Mouse (Mus musculus): ENCODE measurements around the gene Cpt1b. TPM values are rescaled to one million over a fixed set of nuclear protein-coding genes. Genes with fewer than 3 reads are reported as not detected.

The Cpt1b gene
- total RNA-seq, 4 experiments from 2014 or later, result 1.2 to 2.2 (median 1.5) TPM

DNA sequence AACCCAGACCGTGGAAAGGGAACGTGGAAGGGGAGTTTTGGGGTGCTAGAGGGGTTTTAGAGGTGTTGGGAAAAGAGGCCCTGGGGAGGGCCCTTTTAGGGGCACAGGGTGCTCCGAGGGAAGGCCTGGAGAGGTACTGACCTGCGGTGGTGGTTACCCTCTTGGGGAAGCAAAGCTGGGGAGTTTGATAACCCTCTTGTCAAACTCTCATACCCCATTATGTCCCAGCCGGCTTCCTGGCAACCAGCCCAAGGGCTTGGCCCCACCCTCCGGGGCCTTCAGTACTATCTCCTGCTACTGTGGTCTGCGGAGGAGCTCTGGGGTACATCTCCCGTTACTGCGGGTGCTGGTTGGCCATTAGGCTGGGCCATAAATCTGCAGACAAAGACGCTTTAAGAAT is 46.2 kb downstream of the Cpt1b start:
- no peak for DNase-seq (ENCODE audit: low spot score in 2 of 2)

DNA sequence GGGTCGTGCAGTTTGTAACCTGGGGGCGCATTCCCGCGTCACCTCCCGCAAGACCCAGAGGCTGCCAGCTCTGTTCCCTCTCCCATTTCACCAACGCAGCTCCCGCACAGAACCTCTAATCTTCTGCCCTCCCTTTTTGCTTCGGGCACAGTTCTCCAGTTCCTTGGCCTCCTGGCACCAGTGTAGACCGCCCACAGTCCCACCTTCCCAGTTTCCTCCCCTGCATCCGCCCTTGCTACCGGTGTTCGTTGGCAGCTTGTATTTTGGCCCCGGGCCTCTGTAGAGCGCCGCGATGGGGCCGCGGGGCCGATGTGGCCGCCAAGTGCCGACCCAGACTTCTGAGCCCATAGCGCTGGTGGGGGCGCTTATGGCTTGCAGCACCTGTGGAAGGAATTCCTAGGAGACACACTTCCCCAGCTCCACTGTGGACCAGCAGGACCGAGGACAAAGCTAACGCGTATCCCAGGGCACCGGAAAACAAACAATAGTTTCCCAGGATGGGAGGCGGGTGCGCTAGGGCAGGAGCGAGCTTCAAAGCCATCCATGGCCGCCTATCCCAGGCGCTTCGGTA is 46.7 kb downstream of the Cpt1b start, which contains the start of gene Odf3b:
Odf3b (minus strand) TSS at position 452 of the 571 bp plus-strand sequence.
- no peak for DNase-seq (ENCODE audit: low spot score in 2 of 2)

DNA sequence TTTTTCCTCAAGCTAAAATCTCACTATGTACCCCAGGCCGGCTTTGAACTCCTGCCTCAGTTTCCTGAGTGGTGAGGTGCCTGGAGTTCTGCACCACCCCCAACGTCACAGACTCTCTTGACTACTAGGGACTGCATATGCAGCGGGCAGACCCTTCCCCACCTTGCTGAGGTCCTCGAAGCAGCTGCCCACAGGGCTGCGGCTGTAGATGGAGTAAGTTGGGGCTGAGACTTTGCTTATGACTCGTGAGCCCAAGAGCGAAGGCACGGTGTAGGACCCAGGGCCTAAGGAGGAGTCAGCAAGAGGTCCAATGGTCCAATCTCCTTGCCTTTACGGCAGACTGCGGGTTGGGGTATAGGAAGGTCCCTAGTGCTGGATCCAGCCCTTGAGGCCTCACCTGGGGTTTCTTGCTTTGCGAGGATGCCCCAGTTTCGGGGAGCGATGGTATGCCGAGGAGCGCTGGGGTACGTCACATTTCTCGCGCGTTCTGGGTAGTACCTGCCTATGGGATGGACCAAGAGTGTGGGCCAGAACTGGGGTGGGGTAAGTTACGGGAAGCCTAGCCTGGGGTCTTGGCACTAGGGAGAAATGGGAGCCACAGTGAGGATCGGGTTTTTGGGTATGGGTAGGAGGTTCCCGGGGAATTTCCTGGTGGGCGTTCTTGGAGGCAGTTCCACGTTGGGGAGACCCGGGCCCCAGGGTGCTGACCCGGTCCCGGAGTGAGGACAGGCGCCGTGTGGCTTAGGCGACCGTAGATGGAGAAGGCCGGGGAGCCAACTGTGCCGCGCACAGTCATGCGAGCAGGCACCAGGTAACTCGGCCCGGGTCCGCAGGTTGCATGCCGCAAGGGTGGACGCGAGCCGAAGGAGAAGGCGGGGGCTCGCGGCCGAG is 47.5 kb downstream of the Cpt1b start:
- DNase-seq (ENCODE audit: low spot score in 2 of 2), result no peak

DNA sequence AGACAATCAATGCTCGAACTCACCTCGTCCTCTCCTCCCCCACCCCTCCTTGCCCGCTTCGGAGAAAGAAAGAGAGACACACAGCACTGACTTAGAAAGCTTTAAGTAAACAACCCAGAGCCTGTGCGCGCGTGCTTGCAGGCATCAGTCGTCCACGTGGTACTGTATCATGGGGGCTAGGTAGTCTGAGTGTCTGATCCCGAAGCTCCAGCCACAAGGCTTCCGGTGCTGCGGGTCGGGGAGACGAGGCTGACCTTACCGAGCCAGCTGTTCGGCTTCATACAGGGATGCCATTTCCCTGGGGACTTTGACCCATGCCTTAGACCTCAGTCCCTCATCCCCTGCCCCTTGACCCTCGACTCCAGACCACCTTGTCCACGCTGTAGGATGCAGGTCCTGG is 48.3 kb downstream of the Cpt1b start:
- DNase-seq (ENCODE audit: low spot score in 2 of 2), result no peak

DNA sequence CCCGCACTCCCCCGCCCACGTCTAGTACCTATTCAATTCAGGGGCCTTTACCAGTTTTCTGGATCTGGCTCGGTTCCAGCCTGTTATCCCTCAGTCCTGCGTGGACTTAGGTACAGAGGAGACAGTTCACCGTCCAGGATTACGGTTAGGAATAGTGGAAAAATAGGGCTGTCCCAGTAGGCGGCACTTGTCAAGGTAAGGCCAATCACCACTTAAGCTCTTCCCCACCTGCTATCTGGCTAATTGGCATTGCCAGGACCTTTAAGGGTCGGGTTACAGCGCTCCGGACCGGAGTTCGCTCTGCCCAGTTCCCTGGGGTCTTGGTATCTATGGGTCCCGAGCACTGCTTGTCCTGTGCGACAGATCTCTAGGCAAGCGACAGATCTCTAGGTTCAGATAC is 48.7 kb downstream of the Cpt1b start, which contains the start of gene Tymp:
Tymp (minus strand) TSS at position 83 of the 400 bp plus-strand sequence.
- no peak for DNase-seq (ENCODE audit: low spot score in 2 of 2)

DNA sequence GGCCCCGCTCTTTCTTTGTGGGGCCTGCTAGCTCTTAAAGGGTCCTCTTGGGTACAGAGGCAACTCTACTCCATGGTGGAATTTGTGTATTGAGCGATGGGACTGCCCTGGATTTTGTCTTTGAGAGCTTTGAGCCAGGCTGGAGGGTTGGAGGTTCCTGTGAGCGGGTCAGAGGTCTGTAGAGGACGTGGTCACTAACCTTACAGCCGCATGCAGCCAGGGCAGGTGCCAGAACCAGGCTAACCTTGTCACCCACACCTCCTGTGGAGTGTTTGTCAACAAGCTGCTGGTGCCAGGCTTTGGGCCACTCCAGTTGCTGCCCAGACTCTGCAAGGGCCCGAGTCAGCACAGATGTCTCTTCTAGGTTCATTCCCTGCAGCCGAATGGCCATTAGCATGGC is 49.6 kb downstream of the Cpt1b start:
- peak in 1 of 2 experiments; percentile 10 for DNase-seq (ENCODE audit: low spot score in 2 of 2)

DNA sequence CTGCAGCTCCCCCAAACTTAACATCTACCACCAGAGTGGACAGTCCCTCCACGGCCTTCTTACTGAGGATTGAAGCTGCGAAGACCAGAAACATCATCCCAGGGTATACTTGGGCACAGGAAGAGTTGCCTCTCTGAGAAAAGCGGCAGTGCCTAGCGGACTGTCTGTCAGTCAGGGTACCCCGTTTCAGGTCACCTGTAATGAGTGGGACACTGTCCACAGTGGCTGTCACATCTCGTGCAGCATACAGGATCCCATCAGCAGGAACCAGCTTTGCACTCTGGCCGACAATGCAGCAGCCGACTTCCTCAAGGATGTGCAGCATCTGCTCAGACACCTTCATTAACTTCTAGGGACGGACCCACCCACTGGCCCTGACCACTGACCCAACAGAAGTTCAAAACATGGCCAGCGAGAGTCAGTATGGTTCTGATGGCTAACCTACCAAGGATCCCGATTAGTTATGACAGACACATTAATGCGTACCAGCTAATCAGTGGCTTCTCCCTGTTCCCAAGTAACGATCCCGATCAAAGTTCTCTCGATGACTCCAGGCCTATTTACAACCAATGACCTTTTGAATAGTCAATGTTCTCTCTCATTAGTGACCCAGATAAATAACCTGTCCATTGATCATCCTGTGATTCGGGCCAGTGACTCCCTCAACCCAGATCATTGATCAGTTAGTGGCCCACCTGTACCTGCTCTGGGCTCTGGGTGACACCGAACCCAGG is 50.7 kb downstream of the Cpt1b start:
- no peak for DNase-seq (ENCODE audit: low spot score in 2 of 2)

DNA sequence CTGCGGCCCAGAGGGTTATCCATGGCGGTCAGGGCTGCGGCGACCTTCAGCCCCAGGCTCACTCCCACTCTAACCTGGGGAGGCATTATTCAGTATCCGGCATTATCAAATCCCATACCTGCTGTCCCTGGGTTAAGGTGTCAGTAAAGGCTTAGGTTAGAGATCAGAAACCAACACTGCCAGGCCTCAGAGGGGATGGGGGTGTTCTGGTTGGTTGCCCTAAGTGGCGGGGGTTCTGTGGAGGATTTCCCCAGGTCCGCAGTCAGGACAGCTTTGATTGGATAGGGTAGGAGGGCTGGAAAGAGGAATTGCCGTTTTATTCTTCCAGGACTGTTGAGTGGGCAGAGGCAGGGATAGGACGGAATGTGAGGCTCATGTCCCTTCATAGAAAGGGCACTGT is 51.3 kb downstream of the Cpt1b start:
- no peak for DNase-seq (ENCODE audit: low spot score in 2 of 2)

DNA sequence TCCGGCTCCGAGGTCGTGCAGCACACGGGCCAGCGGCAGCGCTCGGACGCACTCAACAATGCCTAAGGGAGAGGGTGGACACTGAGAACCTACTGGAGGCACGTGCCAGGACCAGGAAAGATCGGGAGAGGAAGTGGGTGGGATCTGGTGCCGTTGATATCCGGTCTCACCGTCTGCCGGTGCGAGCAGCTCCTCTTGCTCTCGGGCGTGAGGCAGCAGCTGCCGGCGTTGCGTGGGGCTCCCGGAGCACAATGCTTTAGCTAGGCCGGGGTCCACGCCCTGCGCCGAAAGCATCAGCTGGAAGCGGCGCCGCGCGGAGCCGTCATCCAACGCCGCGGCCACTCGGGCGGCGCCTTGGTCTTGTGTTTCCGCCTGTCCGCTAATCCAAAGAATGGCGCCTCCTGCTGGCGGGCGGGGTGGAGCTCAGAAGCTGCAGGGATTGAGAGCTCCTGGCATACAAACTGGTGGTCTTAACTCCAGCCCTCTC is 51.9 kb downstream of the Cpt1b start, which contains the start of gene Sco2:
Sco2 (minus strand) TSS at position 85 of the 487 bp plus-strand sequence.
- peak; percentile 85 to 95 for DNase-seq (ENCODE audit: low spot score in 2 of 2)

DNA sequence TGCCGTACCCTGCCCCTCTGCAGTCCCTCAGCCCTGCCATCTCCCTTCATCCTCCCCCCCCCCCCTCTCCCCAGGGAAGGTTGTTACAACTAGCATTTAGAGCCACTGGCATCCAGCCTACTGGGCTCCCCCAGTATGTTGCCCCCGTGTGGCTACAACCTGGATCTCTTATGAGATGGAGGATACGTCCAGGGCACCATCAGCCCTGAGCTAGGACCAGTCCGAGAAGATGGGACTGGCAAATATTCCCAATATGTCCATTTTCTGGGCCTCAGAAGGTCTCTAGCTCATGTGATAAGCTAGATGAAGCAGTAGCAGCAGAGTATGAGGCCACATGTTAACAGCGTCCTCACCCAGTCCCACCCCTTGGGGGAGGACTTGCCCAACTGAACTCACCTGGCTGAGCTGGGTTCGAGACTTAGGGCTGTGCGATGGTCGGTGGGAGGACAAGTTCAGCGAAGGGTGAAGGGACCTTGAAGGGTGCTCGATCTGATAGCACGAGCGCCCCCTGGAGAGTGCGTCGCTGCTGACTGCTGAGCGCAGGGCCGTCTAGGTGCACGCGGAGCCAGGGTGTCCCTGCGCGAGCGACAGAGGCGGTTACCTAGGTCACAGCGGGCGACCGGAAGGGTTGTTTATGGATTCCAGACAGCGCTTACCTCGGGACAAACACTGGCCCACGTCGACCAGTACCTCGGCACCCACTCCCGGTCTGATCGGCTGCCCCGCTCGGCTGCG is 52.5 kb downstream of the Cpt1b start:
- DNase-seq (ENCODE audit: low spot score in 2 of 2), result peak; percentile 70 to 75

DNA sequence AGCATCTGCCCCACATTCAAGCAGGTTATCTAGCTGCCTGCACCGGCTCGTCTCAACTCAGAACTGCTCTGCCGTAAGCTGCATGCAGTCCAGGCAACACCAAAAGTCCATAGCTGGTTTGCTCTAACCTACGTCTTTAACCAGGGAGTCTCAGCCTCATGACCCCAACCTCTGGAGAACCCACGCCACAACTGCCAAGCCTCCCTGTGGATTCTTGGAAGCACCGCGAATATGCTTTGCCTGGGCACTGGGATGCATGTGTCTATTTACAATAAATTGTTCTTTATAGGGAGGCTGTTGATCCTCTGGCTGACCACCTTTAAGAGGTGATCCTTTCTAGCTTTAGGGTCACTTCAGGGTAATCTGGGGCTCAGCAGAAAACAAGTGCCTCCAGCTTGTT is 53.1 kb downstream of the Cpt1b start:
- no peak for DNase-seq (ENCODE audit: low spot score in 2 of 2)

DNA sequence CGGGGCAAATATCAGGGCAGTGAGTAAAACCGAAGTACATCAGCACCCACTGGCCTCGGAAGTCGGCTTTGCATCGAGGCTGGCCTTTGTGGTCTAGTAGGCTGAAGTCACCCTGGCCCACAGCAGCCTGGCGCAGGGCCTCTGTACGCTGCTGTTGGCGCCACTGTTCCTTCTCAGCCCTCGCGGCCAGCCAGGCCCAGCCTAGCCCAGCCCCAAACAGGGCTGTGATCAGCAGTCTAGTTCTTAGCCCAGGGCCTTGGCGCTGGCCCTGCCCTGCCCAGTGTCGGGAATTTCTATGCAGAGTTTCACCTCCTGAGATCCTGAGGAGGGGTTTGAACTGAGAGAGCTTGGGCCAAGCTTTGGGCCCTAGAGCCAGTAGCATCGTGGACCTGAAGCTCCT is 53.6 kb downstream of the Cpt1b start:
- DNase-seq (ENCODE audit: low spot score in 2 of 2), result no peak

Other genes with a start within 250 kb of the Cpt1b start
- gene Plxnb2, start 245.1 kb downstream of the Cpt1b start, total RNA-seq (2022), result 10 to 100 TPM; 42.6 to 60.9 (median 54.8) TPM
- 10 to 100 TPM; 46.2 to 59.3 (median 50.7) TPM for gene Dennd6b, start 229.4 kb downstream of the Cpt1b start, total RNA-seq (2022)
- 100 to 1,000 TPM; 150 to 165 (median 161) TPM for gene Ppp6r2, start 214.3 kb downstream of the Cpt1b start, total RNA-seq (2022)
- gene Sbf1, start 110.6 kb downstream of the Cpt1b start, total RNA-seq (2022), result 100 to 1,000 TPM; 230 to 240 (median 238) TPM
- gene Adm2, start 103.1 kb downstream of the Cpt1b start, total RNA-seq (2022), result not detected
- not detected for gene Miox, start 91.5 kb downstream of the Cpt1b start, total RNA-seq (2022)
- gene Lmf2, start 70.2 kb downstream of the Cpt1b start, total RNA-seq (2022), result 10 to 100 TPM; 15.7 to 22.6 (median 19.9) TPM
- gene Ncaph2, start 70.1 kb downstream of the Cpt1b start, total RNA-seq (2022), result 100 to 1,000 TPM in 3 of 4 experiments, 10 to 100 TPM in 1; 98.3 to 110 (median 107) TPM
- 10 to 100 TPM; 23.2 to 28.0 (median 26.8) TPM for gene Sco2, start 52.0 kb downstream of the Cpt1b start, total RNA-seq (2022)
- gene Tymp, start 48.8 kb downstream of the Cpt1b start, total RNA-seq (2022), result 1 to 10 TPM in 2 of 4 experiments, under 1 TPM in 2; 0.57 to 1.4 (median 0.90) TPM
- 1 to 10 TPM; 1.9 to 3.8 (median 2.8) TPM for gene Odf3b, start 46.6 kb downstream of the Cpt1b start, total RNA-seq (2022)
- gene Klhdc7b, start 40.9 kb downstream of the Cpt1b start, total RNA-seq (2022), result 1 to 10 TPM in 1 of 4 experiments, under 1 TPM in 3; 0.70 to 1.1 (median 0.87) TPM
- gene Syce3, start 15.4 kb downstream of the Cpt1b start, total RNA-seq (2022), result not detected
- 1 to 10 TPM; 1.4 to 2.2 (median 1.5) TPM for gene C730034F03Rik, start 3.7 kb upstream of the Cpt1b start, total RNA-seq (2022)
- gene Gm44502, start 3.8 kb upstream of the Cpt1b start, total RNA-seq (2022), result under 1 TPM in 1 of 4 experiments, not detected in 3; 0.37 TPM
- 10 to 100 TPM; 37.4 to 49.3 (median 42.9) TPM for gene Chkb, start 4.0 kb upstream of the Cpt1b start, total RNA-seq (2022)
- gene Mapk8ip2, start 28.1 kb upstream of the Cpt1b start, total RNA-seq (2022), result 100 to 1,000 TPM; 240 to 262 (median 246) TPM
- gene Arsa, start 51.6 kb upstream of the Cpt1b start, total RNA-seq (2022), result 10 to 100 TPM; 31.8 to 37.3 (median 35.9) TPM
- gene Shank3, start 73.8 kb upstream of the Cpt1b start, total RNA-seq (2022), result 100 to 1,000 TPM; 192 to 223 (median 197) TPM
- 1 to 10 TPM; 1.6 to 3.5 (median 2.3) TPM for gene Acr, start 142.5 kb upstream of the Cpt1b start, total RNA-seq (2022)
- 10 to 100 TPM; 28.8 to 35.7 (median 33.1) TPM for gene Rabl2, start 166.1 kb upstream of the Cpt1b start, total RNA-seq (2022)

Data from left cerebral cortex, adult 8-10 months (tissue).